Mouse (Mus musculus) right cerebral cortex, postnatal 14 days (tissue): ENCODE measurements around the gene Washc4.

Source experiments
- DNase-seq: peaks from one replicate; pipeline ENCODE4 v3.0.0; 2022

Gene Washc4

GRCm38 (mm10) chr10:83639881-83640386 is 96.4 kb downstream of the Washc4 start:
- no peak for DNase-seq

- no peak for DNase-seq
Measured at GRCm38 (mm10) chr10:83641641-83642040, 98.1 kb downstream of the Washc4 start.

GRCm38 (mm10) chr10:83644167-83644566 is 100.6 kb downstream of the Washc4 start:
- DNase-seq: no peak

GRCm38 (mm10) chr10:83644865-83645715 is 101.5 kb downstream of the Washc4 start:
- DNase-seq: no peak

- no peak for DNase-seq
Measured at GRCm38 (mm10) chr10:83645716-83645990, 102.1 kb downstream of the Washc4 start.
